Mouse (Mus musculus) MEL (cell line): ENCODE measurements around the gene Pld1.

Experiments
- POLR2A ChIP-seq, 2 experiments: IDR thresholded peaks; 2 replicates each; pipeline ENCODE4 v1.6.1; 2011 to 2012; ENCODE audit warnings: low read length in 2 of 2, mild to moderate bottlenecking in 2 of 2, control low read depth in 1 of 2, improper control_type of control experiment in 1 of 2, low read depth in 1 of 2, moderate library complexity in 1 of 2; ENCODE audit not compliant: control insufficient read depth in 1 of 2, insufficient read depth in 1 of 2, poor library complexity in 1 of 2
- RCOR1 ChIP-seq: IDR thresholded peaks from 2 replicates; pipeline ENCODE4 v1.6.1; 2012; ENCODE audit warnings: low read depth, mild to moderate bottlenecking, inconsistent platforms, low read length, improper control_type of control experiment

DNA sequence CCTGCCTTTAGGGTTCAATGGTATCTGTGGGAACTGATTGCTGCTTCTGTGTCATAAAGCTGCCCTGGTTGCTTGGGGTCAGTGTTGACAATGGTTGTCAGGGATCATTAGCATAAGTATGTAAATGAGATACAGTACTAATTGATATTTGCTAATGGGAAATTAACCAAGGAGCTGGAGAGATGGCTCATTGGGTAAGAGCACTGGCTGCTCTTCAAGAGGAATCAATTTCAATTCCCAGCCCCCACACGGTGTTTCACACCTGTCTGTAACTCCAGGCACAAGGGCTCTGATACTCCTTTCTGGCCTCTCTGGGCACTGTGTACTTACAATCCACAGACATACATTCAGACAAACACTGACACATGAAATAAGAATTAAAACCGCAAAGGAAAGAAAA, 78.5 kb downstream of the Pld1 start:
- TF ChIP-seq POLR2A (IDR thresholded peaks at IDR 0.05; ENCODE audit: control insufficient read depth in 1 of 2, insufficient read depth in 1 of 2, low read depth in 1 of 2, low read length in 2 of 2, poor library complexity in 1 of 2) = no peak
- TF ChIP-seq RCOR1 = no peak
